Mouse (Mus musculus) myocyte (in vitro differentiated cells): ENCODE data around the gene Clec10a. TPM values are rescaled to one million over a fixed set of nuclear protein-coding genes. Genes with fewer than 3 reads are reported as not detected.
"Not testable (repeated sequence)": the region's sequence is repeated elsewhere in the genome, so short reads cannot be mapped to it uniquely, and the experiment has no call there.

Source experiments
- H3K27me3 ChIP-seq: one replicate; pipeline ENCODE4 v1.6.1; 2011; ENCODE audit not compliant: control insufficient read depth, insufficient read depth, insufficient read length
- H3K36me3 ChIP-seq: one replicate; pipeline ENCODE4 v1.6.1; 2011; ENCODE audit not compliant: control insufficient read depth, insufficient read depth
- H3K4me2 ChIP-seq: one replicate; pipeline ENCODE4 v1.6.1; 2011; ENCODE audit warnings: low read depth, control low read depth
- H3K4me3 ChIP-seq: one replicate; pipeline ENCODE4 v1.5.1; 2011; ENCODE audit warnings: mild to moderate bottlenecking, control low read depth, moderate library complexity
- H3K79me2 ChIP-seq: one replicate; pipeline ENCODE4 v1.6.1; 2011; ENCODE audit not compliant: control insufficient read depth, insufficient read depth
- H3ac ChIP-seq: one replicate; pipeline ENCODE4 v1.6.1; 2011; ENCODE audit not compliant: control insufficient read depth, insufficient read length
- CEBPB ChIP-seq: IDR thresholded peaks from 2 replicates; pipeline ENCODE4 v1.6.1; 2011; ENCODE audit warnings: mild to moderate bottlenecking, moderate library complexity; ENCODE audit not compliant: poor library complexity, insufficient read depth, severe bottlenecking
- E2F4 ChIP-seq: IDR thresholded peaks from one replicate; pipeline ENCODE4 v1.6.1; 2011; ENCODE audit warnings: mild to moderate bottlenecking, control low read depth, moderate library complexity; ENCODE audit not compliant: insufficient read depth
- MAX ChIP-seq: IDR thresholded peaks from one replicate; pipeline ENCODE4 v1.6.1; 2011; ENCODE audit warnings: low read depth, mild to moderate bottlenecking, control low read depth
- MYOD1 ChIP-seq, 3 experiments: IDR thresholded peaks; one replicate each; pipeline ENCODE4 v1.6.1; 2011; ENCODE audit warnings: control low read depth in 2 of 3, low read depth in 2 of 3, mild to moderate bottlenecking in 2 of 3, moderate library complexity in 1 of 3; ENCODE audit not compliant: insufficient read length in 2 of 3, control insufficient read depth in 1 of 3
- MYOG ChIP-seq, 3 experiments: IDR thresholded peaks; one replicate each; pipeline ENCODE4 v1.6.1; 2011; ENCODE audit warnings: control low read depth in 2 of 3, low read depth in 2 of 3, mild to moderate bottlenecking in 2 of 3; ENCODE audit not compliant: insufficient read length in 2 of 3, control insufficient read depth in 1 of 3, insufficient read depth in 1 of 3
- POLR2A ChIP-seq: IDR thresholded peaks from one replicate; pipeline ENCODE4 v1.6.1; 2011; ENCODE audit warnings: low read depth, mild to moderate bottlenecking, control low read depth, moderate library complexity; ENCODE audit not compliant: insufficient read length
- POLR2AphosphoS2 ChIP-seq: IDR thresholded peaks from one replicate; pipeline ENCODE4 v1.6.1; 2011; ENCODE audit warnings: low read depth, control low read depth; ENCODE audit not compliant: insufficient read length
- REST ChIP-seq: IDR thresholded peaks from one replicate; pipeline ENCODE4 v1.6.1; 2011; ENCODE audit warnings: mild to moderate bottlenecking, control low read depth, moderate library complexity; ENCODE audit not compliant: insufficient read depth, insufficient read length
- SRF ChIP-seq: IDR thresholded peaks from one replicate; pipeline ENCODE4 v1.6.1; 2011; ENCODE audit warnings: low read depth; ENCODE audit not compliant: control insufficient read depth, insufficient read length
- TCF12 ChIP-seq: IDR thresholded peaks from one replicate; pipeline ENCODE4 v1.6.1; 2011; ENCODE audit warnings: mild to moderate bottlenecking, control low read depth; ENCODE audit not compliant: poor library complexity, insufficient read depth, severe bottlenecking
- TCF3 ChIP-seq: IDR thresholded peaks from one replicate; pipeline ENCODE4 v1.6.1; 2011; ENCODE audit warnings: low read depth, control low read depth; ENCODE audit not compliant: insufficient read length
- USF1 ChIP-seq: IDR thresholded peaks from one replicate; pipeline ENCODE4 v1.6.1; 2011; ENCODE audit warnings: low read depth, mild to moderate bottlenecking, control low read depth, moderate library complexity
- polyA plus RNA-seq: library from polyadenylated mRNA; unstranded; fragments of >200 nt; fragmentation: generic; extraction: Trizol; gene quantifications from one replicate; pipeline ENCODE4 v1.2.1, GENCODE M21; 2012; ENCODE audit warnings: missing spikeins

Gene Clec10a
- polyA plus RNA-seq, 1 experiment = 0.13 TPM

DNA sequence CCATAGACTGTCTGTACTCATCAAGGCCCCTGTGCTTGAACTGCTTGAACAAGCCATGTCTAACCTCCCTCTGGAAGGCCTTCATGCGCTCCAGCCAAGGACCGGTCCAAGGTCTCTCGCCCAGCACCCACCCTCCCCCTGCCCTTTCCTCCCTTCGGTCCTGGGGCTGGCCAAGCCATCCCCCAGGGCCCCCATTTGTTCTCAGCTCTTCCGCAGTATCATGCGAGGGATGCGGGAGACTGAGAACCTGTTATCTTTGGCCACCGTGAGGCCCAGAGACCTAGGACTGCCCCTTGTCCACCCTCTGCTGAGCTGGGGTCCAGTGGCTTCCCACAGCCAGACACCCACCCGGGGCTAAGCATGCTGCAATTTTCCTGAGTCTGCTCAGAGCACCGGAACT, 16.8 kb upstream of the Clec10a start:
- no peaks in the 10 kb centered on the region for H3K36me3 ChIP-seq
- H3K4me3 ChIP-seq = no peak overlapping the region
- no peak overlapping the region for H3K4me2 ChIP-seq
- no peaks in the 10 kb centered on the region for H3K27me3 ChIP-seq
- TF ChIP-seq TCF3 (no peak), MYOG (IDR thresholded peaks at IDR 0.05; ENCODE audit: control insufficient read depth in 1 of 3, insufficient read depth in 1 of 3, insufficient read length in 2 of 3, low read depth in 2 of 3) (no peak), POLR2AphosphoS2 (no peak), MAX (no peak), SRF (no peak), USF1 (no peak), MYOD1 (IDR thresholded peaks at IDR 0.05; ENCODE audit: control insufficient read depth in 1 of 3, insufficient read length in 2 of 3, low read depth in 2 of 3) (no peak), E2F4 (no peak), REST (no peak), POLR2A (no peak), CEBPB (no peak), TCF12 (no peak)
- no peaks in the 10 kb centered on the region for H3K79me2 ChIP-seq
- H3ac ChIP-seq = no peak overlapping the region

DNA sequence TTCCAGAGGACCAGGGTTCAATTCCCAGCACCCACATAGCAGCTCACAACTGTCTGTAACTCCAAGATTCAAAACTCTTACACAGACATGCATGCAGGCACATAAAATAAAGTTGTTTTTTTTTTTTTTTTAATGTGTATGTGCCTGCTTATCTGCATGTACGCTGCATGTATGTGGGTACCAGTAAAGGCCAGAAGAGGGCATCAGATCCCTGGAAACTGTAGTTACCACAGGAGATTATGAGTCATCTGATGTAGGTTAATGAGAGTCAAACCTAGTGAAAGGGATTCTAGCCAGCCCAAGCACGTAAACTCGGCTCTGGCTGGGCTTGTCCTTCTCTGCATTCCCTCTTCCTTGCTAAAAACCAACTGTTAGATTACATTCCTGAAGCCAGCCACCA, 4.9 kb upstream of the Clec10a start:
- Histone ChIP-seq H3K4me3 (no peak overlapping the region), H3K79me2 (no peaks in the 10 kb centered on the region), H3K36me3 (no peaks in the 10 kb centered on the region), H3ac (no peak overlapping the region), H3K4me2 (no peak overlapping the region), H3K27me3 (no peaks in the 10 kb centered on the region)
- TF ChIP-seq TCF12 (no peak), MYOG (IDR thresholded peaks at IDR 0.05; ENCODE audit: control insufficient read depth in 1 of 3, insufficient read depth in 1 of 3, insufficient read length in 2 of 3, low read depth in 2 of 3) (no peak)

- Histone ChIP-seq H3K79me2 (no peaks in the 10 kb centered on the region), H3K4me3 (no peak overlapping the region), H3K27me3 (no peaks in the 10 kb centered on the region), H3K36me3 (no peaks in the 10 kb centered on the region), H3K4me2 (no peak overlapping the region), H3ac (no peak overlapping the region)
- TF ChIP-seq MAX (no peak), USF1 (no peak), E2F4 (no peak), POLR2AphosphoS2 (no peak), MYOG (IDR thresholded peaks at IDR 0.05; ENCODE audit: control insufficient read depth in 1 of 3, insufficient read depth in 1 of 3, insufficient read length in 2 of 3, low read depth in 2 of 3) (no peak), REST (no peak), SRF (no peak), MYOD1 (IDR thresholded peaks at IDR 0.05; ENCODE audit: control insufficient read depth in 1 of 3, insufficient read length in 2 of 3, low read depth in 2 of 3) (no peak), TCF12 (no peak)
These were observed 6.3 kb downstream of the Clec10a start for GRCm38 (mm10) chr11:70162336-70162735.

GRCm38 (mm10) chr11:70165972-70166921, 10.2 kb downstream of the Clec10a start:
- Histone ChIP-seq H3ac (no peak overlapping the region), H3K36me3 (no peaks in the 10 kb centered on the region), H3K27me3 (no peaks in the 10 kb centered on the region), H3K79me2 (no peaks in the 10 kb centered on the region), H3K4me2 (no peak overlapping the region), H3K4me3 (no peak overlapping the region)
- TF ChIP-seq E2F4 (no peak), POLR2A (no peak), MYOD1 (IDR thresholded peaks at IDR 0.05; ENCODE audit: control insufficient read depth in 1 of 3, insufficient read length in 2 of 3, low read depth in 2 of 3) (no peak), POLR2AphosphoS2 (no peak), REST (no peak), SRF (no peak), MYOG (IDR thresholded peaks at IDR 0.05; ENCODE audit: control insufficient read depth in 1 of 3, insufficient read depth in 1 of 3, insufficient read length in 2 of 3, low read depth in 2 of 3) (no peak), USF1 (no peak), TCF3 (no peak), MAX (no peak), CEBPB (no peak), TCF12 (no peak)

GRCm38 (mm10) chr11:70168136-70168535, 12.1 kb downstream of the Clec10a start:
- TF ChIP-seq USF1 (no peak), CEBPB (no peak), TCF12 (no peak), SRF (no peak), TCF3 (no peak), E2F4 (no peak), MYOD1 (IDR thresholded peaks at IDR 0.05; ENCODE audit: control insufficient read depth in 1 of 3, insufficient read length in 2 of 3, low read depth in 2 of 3) (no peak), POLR2A (no peak), MAX (no peak), POLR2AphosphoS2 (no peak), REST (no peak), MYOG (IDR thresholded peaks at IDR 0.05; ENCODE audit: control insufficient read depth in 1 of 3, insufficient read depth in 1 of 3, insufficient read length in 2 of 3, low read depth in 2 of 3) (no peak)
- H3ac ChIP-seq = no peak overlapping the region
- H3K4me2 ChIP-seq = no peak overlapping the region
- H3K79me2 ChIP-seq = no peaks in the 10 kb centered on the region
- H3K36me3 ChIP-seq = no peaks in the 10 kb centered on the region
- H3K4me3 ChIP-seq = no peak overlapping the region
- no peaks in the 10 kb centered on the region for H3K27me3 ChIP-seq

- H3K4me2 ChIP-seq, H3K4me3 ChIP-seq, H3ac ChIP-seq, H3K79me2 ChIP-seq, H3K27me3 ChIP-seq, H3K36me3 ChIP-seq: not testable (repeated sequence)
These were observed 13.5 kb downstream of the Clec10a start for GRCm38 (mm10) chr11:70169471-70169870.
